15 mouse cellular contexts compared by ENCODE assay signal in the genomic region with DNA sequence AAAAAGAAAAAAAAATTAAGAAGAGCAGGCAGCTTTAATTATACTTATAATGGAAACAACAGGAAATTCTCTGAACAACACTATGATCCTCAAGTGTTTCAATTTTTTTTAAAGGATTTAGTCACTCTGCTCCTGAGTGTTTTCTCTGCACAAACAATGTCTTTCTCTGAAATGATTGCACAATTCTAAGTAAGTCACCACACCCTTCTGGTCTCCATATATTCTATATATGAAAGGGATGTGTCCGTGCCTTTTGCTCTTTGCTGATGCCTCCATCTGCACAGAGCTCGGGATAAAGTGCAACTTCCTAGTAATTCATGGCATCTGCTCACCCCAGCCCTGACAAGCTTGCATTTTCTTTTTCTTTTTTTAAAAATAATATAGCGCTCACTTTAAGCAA.
"Had no signal": no experiment of that assay in that cellular context is flagged by ENCODE, and none has a peak within 500 bp of the region (broad histone marks: within the 10 kb centered on the region; RNA-seq: fewer than 3 reads in every experiment).

No protein-coding gene starts in this region.

- H3K36me3 ChIP-seq: kidney, embryonic 15.5 days; liver, embryonic 13.5 days; midbrain, embryonic 12.5 days; midbrain, embryonic 15.5 days; neural tube, embryonic 13.5 days had no signal

- H3K9me3 ChIP-seq: kidney, embryonic 15.5 days; liver, embryonic 13.5 days; midbrain, embryonic 12.5 days; midbrain, embryonic 15.5 days; neural tube, embryonic 13.5 days had no signal

- H3K9ac ChIP-seq: kidney, embryonic 15.5 days; liver, embryonic 13.5 days; midbrain, embryonic 12.5 days; midbrain, embryonic 15.5 days; neural tube, embryonic 13.5 days had no signal

- ATAC-seq: midbrain, embryonic 15.5 days had no signal

- DNase-seq: kidney, adult 11 months; kidney, adult 8-10 months; kidney, postnatal 10 days; kidney, postnatal 36 days; layer of hippocampus, adult 9-11 months; liver, embryonic 13.5 days; lung, adult 2 months; lung, postnatal 36 days; right cerebral cortex, adult 18-20 months; thymus, adult 18-20 months; thymus, postnatal 36 days had no signal

- H3K27me3 ChIP-seq: kidney, embryonic 15.5 days; liver, embryonic 13.5 days; midbrain, embryonic 12.5 days; midbrain, embryonic 15.5 days; neural tube, embryonic 13.5 days had no signal

- H3K4me2 ChIP-seq: kidney, embryonic 15.5 days; liver, embryonic 13.5 days; midbrain, embryonic 12.5 days; midbrain, embryonic 15.5 days; neural tube, embryonic 13.5 days had no signal

- H3K4me3 ChIP-seq: kidney, embryonic 15.5 days; liver, embryonic 13.5 days; midbrain, embryonic 12.5 days; midbrain, embryonic 15.5 days; neural tube, embryonic 13.5 days had no signal

- H3K27ac ChIP-seq: kidney, embryonic 15.5 days; liver, embryonic 13.5 days; midbrain, embryonic 12.5 days; midbrain, embryonic 15.5 days; neural tube, embryonic 13.5 days had no signal

- H3K4me1 ChIP-seq: kidney, embryonic 15.5 days; liver, embryonic 13.5 days; midbrain, embryonic 12.5 days; midbrain, embryonic 15.5 days; neural tube, embryonic 13.5 days had no signal
